Mouse (Mus musculus) thymus, postnatal 25 days (tissue): ENCODE results near the gene Rere.

Source experiments
- DNase-seq: peaks from one replicate; pipeline ENCODE4 v3.0.0; 2022

Gene Rere

GRCm38 (mm10) chr4:150281018-150281761 is at the start of gene Rere:
Gene Rere, plus strand, starts transcription at chr4:150281646.
- peak; percentile 99 for DNase-seq

- DNase-seq: no peak
Observed at GRCm38 (mm10) chr4:150231871-150232270, 49.6 kb upstream of the Rere start.

DNA sequence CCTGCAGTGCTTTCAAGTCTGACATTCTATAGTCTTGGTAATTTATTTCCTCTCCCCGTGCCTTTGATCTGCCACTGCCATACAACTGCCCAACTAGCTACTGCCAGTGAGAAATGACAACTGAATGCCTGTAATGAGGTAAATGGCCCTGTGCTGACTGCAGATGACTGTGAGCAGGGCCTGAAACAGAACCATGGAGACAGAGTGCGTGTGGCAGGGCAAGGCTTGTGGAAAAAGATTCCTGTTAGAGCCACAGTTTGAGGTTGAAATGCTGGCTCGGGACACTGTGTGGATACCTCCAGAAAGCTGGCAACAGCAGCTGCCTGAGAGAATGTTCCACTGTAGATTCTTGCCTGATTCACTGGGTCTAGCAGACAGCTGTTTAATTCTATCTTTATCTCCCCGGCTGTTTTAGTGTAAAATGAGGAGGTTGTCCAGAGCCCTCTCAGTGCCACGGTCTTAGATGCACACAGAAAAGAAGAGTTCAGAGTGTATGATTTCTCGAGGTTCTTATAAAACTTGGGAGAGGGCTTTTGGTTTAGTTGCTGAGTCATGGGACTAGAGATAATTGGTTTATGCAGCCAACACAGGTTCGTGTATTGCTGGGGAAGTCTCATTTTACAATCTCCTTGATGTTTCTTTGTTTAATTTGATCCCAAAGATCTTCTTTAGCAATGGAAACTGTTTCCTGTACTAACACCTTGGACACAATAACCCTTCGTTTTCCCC is 46.7 kb upstream of the Rere start:
- DNase-seq: no peak

DNA sequence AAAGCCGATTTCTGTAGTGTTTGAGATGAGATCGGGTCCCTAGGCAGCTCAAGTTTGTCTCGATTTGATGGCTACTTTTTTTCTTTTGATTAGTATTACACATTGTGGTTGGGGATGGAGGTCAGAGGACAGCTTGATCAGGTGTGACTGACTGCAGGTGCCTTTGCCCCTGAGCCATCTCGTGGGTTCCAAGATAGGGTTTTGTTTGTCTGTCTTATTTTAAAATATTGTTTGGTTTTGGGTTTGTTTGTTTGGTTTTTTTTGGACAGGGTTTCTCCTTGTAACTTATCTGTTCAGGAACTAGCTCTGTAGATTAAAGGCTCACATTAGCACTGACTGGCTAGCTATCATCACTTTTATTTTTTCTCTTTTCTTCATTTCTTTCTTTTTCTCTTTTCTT is 45.9 kb upstream of the Rere start:
- no peak for DNase-seq

- DNase-seq: no peak
Observed at GRCm38 (mm10) chr4:150236031-150236430, 45.4 kb upstream of the Rere start.

GRCm38 (mm10) chr4:150236521-150237481 is 44.6 kb upstream of the Rere start, which contains the start of gene Eno1:
Gene Eno1, plus strand, starts transcription at chr4:150236721.
- DNase-seq: peak; percentile 96

- peak; percentile 48 for DNase-seq
Observed at GRCm38 (mm10) chr4:150237636-150238361, 43.6 kb upstream of the Rere start.

GRCm38 (mm10) chr4:150238433-150239086 is 42.9 kb upstream of the Rere start:
- no peak for DNase-seq

- DNase-seq: no peak
Observed at GRCm38 (mm10) chr4:150239087-150239480, 42.4 kb upstream of the Rere start.

DNA sequence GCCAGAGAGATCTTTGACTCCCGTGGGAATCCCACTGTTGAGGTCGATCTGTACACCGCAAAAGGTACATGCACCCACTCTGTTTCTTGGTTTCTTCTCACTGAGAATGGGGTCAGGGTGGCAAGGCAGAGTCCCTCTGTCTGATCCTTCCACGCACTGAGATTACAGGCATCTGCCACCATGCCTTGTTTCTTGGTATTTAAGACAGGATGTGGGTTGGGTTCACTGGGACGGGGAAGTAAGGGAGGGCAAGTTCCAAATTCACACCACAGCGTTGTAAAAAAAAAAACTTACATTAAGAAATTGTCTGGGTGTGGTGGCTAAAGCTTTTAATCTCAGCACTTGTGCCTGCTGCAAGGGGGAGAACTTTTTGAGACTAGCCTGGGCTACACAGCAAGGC is 41.9 kb upstream of the Rere start:
- DNase-seq: peak; percentile 39

DNA sequence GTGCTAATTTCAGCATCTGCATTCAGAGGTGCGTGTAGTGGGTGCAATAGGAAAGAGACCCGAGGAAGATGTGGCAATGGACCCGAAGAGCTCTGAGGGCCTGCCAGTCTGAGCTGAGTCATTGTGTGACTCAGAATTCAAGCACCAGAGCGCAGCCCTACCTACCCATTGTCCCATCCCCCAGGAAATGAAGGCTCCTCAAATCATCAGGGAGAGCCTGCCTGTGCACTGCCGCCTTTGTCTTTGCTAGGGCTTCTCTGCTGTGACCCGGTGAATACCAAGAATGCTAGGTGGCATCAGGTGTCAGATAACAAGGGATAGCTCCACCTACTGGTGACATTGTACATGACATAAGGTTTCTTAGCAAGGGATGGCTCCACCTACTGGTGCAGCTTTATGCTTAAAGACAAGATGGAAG is 41.5 kb upstream of the Rere start:
- peak; percentile 84 for DNase-seq

DNA sequence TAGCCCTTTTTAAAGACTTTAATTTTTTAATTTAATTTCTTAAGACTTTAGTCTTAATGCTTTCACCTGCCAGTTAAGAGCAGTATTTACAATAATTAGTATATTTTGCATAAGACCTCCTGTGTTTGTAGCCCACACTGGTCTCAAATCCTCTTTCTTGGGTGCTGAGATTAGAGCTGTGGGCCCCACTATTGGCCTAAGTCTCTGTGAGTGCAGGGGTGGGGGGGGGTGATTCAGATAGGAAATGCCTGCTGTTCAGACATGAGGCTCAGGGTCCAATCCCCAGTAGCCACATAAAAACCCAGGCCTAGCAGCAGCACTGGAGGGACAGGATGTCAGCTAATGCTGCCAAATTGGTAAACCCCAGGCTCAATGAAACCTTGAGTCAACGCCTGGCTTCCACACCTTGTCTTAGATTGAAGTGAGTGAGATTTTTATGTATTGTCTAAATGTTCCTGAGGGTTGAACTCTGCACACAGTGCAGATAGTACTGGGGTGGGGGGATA is 41.0 kb upstream of the Rere start:
- DNase-seq: no peak

DNA sequence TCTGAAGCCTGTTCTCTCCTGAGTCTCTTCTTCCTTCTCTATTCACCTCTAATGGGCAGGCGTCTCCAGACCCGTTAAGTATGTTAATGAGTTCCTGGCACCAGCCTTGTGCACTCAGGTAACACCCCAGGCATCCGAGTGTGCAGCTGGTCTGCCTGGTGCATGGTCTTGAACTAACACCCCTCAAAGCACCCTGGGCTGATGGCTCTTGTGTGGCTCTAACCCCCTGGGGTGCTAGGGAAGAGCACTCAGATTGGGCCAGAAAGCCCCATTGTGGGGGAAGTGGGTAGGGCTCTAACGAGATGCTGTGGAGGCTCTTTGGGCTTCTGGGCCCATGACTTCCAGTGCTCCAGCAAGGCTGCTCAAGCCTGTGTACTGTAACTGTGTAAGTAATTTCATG is 39.7 kb upstream of the Rere start:
- DNase-seq: no peak

DNA sequence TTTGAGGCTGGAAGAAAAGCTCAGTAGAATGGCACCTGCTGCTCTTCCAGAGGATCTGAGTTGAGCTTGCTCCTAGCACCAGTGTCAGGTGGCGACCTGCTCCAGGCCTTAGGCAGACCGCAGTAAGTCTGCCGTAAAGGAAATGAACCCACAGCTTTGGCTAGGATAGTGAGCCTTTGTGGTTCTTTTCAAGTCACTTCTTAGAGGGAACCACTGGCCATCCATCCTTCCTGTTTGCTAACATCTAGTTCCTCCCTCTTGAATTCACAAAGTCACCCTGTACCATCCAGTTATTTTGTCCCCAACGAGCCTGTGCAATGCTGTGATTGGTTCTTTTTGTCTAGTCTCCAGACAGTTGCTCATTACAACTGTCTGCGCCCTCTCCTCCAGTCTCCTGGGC is 38.7 kb upstream of the Rere start:
- no peak for DNase-seq

DNA sequence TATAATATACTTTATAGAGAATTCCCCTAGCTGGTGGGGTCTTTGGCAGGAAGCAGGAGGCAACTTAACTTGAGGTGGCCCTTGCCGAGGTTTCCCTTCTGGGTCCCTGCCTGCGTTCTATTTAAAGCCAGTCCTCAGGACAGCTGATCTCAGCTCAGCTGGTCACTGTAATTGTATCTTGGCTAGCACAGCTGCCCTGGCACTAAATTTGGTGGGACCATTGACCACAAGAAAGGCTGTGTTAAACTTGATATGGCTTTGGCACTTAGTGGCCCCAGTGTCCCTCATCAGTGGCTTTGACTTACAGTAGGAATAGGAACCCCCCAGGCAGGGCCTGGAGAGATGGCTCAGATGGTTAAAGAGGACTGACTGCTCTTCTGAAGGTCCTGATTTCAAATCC is 35.6 kb upstream of the Rere start:
- DNase-seq: no peak

DNA sequence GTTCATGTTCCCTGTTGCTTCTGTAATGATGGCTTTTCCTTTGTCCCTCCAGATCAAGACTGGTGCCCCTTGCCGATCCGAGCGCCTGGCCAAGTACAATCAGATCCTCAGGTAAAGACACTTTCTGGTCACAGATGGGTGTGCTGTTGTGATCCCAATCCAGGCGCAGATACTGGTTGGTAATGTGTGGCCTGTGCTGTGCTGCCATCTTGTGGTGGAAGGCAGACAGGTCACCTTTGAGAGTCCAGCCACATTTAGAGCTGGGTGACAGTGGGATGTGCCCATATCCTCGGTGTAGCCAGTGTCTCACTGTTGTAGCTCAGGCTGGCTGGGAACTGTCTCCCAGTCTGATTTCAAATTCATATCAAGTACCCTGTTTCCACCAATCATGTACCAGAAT is 33.4 kb upstream of the Rere start:
- peak; percentile 65 for DNase-seq

GRCm38 (mm10) chr4:150248917-150249316 is 32.5 kb upstream of the Rere start:
- DNase-seq: no peak

DNA sequence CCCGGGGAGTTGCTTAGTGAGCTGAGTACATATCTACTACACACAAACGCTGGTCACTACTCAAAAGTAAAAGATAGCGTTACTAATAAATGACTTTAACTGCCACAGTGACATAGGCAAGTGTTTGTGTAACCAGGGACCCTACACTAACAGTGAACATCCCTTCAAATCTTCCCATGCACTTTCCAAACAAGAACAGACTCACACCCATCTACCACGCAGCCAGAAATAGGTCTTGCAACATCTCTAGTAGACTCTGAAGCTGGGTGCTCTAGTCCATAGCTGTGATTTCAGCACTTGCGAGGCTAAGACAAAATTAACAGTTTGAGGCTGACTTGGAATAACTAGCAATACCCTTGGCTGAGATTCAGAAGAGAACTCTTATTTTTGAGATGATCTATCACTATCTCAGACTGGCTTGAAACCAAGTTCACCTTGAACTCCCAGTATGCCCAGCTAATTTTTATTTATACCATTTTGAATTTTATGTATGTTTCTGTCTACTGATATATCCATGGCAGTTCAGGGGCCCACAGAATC is 31.6 kb upstream of the Rere start:
- no peak for DNase-seq

DNA sequence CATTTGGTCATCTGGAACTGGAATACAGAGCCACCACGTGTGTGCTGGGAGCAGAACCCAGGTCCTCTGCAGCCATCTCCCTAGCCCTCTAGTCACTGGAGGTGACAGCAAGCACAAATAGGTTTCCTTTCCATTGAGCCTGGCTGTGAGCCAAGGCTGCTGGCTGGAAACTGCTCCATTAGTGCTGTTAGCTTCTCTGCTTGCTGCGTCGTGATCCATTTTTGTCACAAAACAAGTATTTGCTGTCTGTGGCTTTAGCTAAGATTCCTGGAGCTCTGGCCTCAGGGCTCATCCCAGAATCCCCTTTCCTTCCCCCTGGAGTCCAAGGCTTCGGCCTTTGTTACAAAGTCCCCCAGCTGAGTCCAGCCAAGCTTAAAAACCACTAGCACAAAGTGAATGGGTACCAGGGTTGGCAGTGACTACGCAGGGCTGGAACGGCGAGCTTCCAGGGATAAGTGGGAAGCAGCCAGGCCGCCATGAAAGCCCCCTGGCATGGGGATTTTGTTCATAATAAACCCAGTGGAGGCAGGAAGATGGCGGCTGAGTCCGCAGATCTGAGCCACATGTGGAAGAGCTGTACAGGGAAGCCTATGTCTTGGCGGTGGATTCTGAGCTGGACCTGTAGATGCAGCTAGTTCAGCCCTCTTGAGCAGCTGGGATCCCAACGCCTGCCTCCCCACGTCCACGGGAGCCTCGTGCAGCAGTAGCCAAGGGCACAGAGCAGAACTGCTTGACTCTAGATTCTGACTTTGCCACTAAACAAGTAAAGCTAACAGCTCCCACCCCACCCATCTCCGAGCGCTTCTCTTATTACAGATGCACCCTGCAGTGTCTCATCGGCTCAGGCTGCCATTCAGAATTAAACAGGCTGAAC is 30.7 kb upstream of the Rere start:
- DNase-seq: no peak

DNA sequence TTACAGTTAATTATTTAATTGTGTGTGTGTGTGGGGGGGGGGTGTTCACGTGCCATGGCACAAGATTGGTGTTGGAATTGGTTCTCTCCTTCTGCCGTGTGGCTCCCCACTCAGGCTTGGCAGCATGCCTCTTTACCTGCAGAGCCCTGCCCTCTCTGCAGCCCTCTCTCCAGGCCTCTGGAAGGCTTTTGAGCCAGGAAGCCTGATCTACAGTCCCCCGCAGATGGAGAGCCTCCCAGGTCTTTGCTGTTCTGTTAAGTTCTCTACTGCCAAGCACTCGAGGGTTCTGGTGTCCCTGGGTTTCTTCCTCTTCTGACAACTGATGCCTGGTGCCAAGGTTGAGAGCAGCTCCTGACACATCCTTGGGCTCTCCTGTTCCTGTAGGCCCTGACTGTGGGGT is 27.0 kb upstream of the Rere start:
- DNase-seq: no peak
